Mouse (Mus musculus) brain, embryonic 14.5 days (tissue): Measurements from ENCODE around the gene Rgl1.

Experiments used
- CTCF ChIP-seq: fragments of 200-500 bp; IDR thresholded peaks from 2 replicates; pipeline ENCODE4 v1.5.1; 2012; ENCODE audit warnings: inconsistent platforms, mild to moderate bottlenecking, moderate library complexity, borderline replicate concordance; ENCODE audit not compliant: insufficient read depth, insufficient read length; ENCODE audit errors: extremely low read depth
- POLR2A ChIP-seq: fragments of 200-500 bp; IDR thresholded peaks from 2 replicates; pipeline ENCODE4 v1.6.1; 2012; ENCODE audit warnings: mild to moderate bottlenecking, inconsistent platforms, borderline replicate concordance; ENCODE audit not compliant: poor library complexity, insufficient read depth, insufficient read length, severe bottlenecking; ENCODE audit errors: extremely low read depth

DNA sequence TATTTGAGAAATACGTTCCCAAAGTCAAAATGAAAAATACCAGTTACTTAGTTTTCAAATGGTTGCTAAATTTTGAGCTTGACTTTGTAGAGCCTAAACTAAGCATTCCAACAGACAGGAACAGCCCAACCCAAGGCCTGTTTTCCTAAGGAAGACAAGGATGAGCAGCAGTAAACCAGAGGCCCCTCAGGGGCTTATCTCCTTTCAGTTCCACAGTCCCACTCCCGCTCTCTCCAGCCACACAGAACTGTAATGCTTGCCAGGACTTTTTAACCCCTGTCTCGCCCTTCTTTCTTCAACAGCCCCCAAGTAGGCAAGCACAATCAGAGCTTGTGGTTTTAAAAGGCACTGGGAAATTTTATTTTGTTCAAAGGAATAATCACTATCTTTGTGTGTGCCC, 147.3 kb downstream of the Rgl1 start:
- TF ChIP-seq POLR2A (no peak), CTCF (no peak)
